Mouse (Mus musculus) small intestine, adult 2 months (tissue): ENCODE results near the gene Stx11.

Experiments used
- CTCF ChIP-seq: fragments of 200-500 bp; IDR thresholded peaks from 2 replicates; pipeline ENCODE4 v1.5.1; 2012; ENCODE audit warnings: low read depth, mild to moderate bottlenecking, control low read depth, inconsistent platforms, low read length, moderate library complexity, mixed read lengths; ENCODE audit not compliant: insufficient replicate concordance, insufficient read length; ENCODE audit errors: extremely low read depth
- POLR2A ChIP-seq: fragments of 200-500 bp; IDR thresholded peaks from 2 replicates; pipeline ENCODE4 v1.6.1; 2012; ENCODE audit warnings: low read depth, mild to moderate bottlenecking, control low read depth, inconsistent platforms, low read length, moderate library complexity

GRCm38 (mm10) chr10:12965669-12966180 is 1.6 kb upstream of the Stx11 start:
- TF ChIP-seq POLR2A (no peak), CTCF (no peak)
